Mouse (Mus musculus): ENCODE results near the gene Vrtn. TPM values are rescaled to one million over a fixed set of nuclear protein-coding genes. Genes with fewer than 3 reads are reported as not detected.

Vrtn gene
- polyA plus RNA-seq, 1 experiment from 2014 or later: not detected

Other genes starting within 250 kb of the Vrtn start
- 5.9 to 7.3 TPM (median 5.9 TPM) in 3 replicates for gene Entpd5, start 232.0 kb upstream of the Vrtn start, polyA plus RNA-seq (2018)
- gene Bbof1, start 231.9 kb upstream of the Vrtn start, polyA plus RNA-seq (2018): 0.14 to 1.1 TPM (median 0.17 TPM) in 3 replicates
- gene Rnf113a2, start 223.8 kb upstream of the Vrtn start, polyA plus RNA-seq (2018): 12.8 to 14.4 TPM (median 13.1 TPM) in 3 replicates
- 10.7 to 14.2 TPM (median 13.8 TPM) in 3 replicates for gene Aldh6a1, start 190.0 kb upstream of the Vrtn start, polyA plus RNA-seq (2018)
- 5.6 to 8.0 TPM (median 5.9 TPM) in 3 replicates for gene Lin52, start 189.6 kb upstream of the Vrtn start, polyA plus RNA-seq (2018)
- not detected in 3 replicates for gene Vsx2, start 71.3 kb upstream of the Vrtn start, polyA plus RNA-seq (2018)
- gene Abcd4, start 23.6 kb upstream of the Vrtn start, polyA plus RNA-seq (2018): 5.1 to 7.7 TPM (median 7.7 TPM) in 3 replicates
- gene Syndig1l, start 57.8 kb downstream of the Vrtn start, polyA plus RNA-seq (2018): 0.09 to 0.12 TPM in 2 of 3 replicates, not detected in the other
- gene Npc2, start 132.1 kb downstream of the Vrtn start, polyA plus RNA-seq (2018): 718 to 992 TPM (median 879 TPM) in 3 replicates
- gene Isca2, start 132.2 kb downstream of the Vrtn start, polyA plus RNA-seq (2018): 46.5 to 60.7 TPM (median 56.0 TPM) in 3 replicates
- 0.07 to 0.25 TPM (median 0.21 TPM) in 3 replicates for gene Ltbp2, start 235.5 kb downstream of the Vrtn start, polyA plus RNA-seq (2018)